Mouse (Mus musculus) cerebellum, postnatal 25 days (tissue): ENCODE results near the gene Pbxip1.

Experiments used
- DNase-seq, 2 experiments: peaks; one replicate each; pipeline ENCODE4 v3.0.0; 2021; ENCODE audit warnings: mixed read lengths in 2 of 2

Gene Pbxip1

GRCm38 (mm10) chr3:89436176-89437113, at the start of gene Pbxip1:
Pbxip1 (plus strand) TSS chr3:89436706.
- no peak for DNase-seq

- DNase-seq = peak in 1 of 2 experiments; percentile 35
Measured at GRCm38 (mm10) chr3:89387632-89388031, 48.9 kb upstream of the Pbxip1 start.

DNA sequence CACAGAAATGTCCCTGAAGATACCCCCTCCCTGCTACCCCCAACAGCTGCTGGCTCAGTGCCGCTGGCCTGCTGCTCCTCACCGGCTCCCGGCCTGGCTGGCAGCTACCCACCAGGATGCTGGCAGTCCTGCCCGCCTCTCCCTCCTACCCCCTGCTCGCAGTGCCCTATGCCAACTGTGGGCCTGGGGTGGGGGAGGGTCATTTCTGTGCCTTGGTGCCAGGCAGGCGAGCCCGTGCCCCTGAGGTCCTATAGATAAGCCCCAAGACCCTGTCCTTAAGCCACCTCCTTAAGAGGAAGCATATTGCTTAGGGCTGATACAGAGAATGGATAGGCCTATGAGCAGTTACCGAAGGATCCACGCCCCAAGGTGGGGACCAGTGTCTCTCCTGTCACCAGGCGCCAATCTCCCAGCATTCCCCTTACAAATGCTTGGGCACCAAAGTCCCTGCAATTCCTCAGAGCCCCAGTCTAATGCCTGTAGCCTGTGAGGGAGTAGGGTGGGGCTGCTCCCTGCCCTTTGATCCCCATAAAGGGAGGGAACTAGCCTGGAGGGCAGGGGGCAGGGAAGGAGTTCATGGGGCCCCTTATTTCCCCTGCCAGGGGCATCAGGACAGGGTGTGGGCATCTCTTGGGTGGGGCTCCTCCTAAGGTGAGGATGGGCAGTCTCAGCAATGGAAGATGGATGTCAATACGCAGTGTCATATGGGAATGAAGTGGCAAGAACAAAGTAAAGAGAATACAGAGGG, 48.2 kb upstream of the Pbxip1 start:
- DNase-seq = peak; percentile 58 to 73

GRCm38 (mm10) chr3:89388901-89389740, 47.4 kb upstream of the Pbxip1 start:
- peak in 1 of 2 experiments; percentile 54 for DNase-seq

GRCm38 (mm10) chr3:89390111-89390515, 46.4 kb upstream of the Pbxip1 start:
- DNase-seq = peak; percentile 46 to 49

GRCm38 (mm10) chr3:89390699-89391662, 45.5 kb upstream of the Pbxip1 start:
- DNase-seq = peak; percentile 39 to 59

DNA sequence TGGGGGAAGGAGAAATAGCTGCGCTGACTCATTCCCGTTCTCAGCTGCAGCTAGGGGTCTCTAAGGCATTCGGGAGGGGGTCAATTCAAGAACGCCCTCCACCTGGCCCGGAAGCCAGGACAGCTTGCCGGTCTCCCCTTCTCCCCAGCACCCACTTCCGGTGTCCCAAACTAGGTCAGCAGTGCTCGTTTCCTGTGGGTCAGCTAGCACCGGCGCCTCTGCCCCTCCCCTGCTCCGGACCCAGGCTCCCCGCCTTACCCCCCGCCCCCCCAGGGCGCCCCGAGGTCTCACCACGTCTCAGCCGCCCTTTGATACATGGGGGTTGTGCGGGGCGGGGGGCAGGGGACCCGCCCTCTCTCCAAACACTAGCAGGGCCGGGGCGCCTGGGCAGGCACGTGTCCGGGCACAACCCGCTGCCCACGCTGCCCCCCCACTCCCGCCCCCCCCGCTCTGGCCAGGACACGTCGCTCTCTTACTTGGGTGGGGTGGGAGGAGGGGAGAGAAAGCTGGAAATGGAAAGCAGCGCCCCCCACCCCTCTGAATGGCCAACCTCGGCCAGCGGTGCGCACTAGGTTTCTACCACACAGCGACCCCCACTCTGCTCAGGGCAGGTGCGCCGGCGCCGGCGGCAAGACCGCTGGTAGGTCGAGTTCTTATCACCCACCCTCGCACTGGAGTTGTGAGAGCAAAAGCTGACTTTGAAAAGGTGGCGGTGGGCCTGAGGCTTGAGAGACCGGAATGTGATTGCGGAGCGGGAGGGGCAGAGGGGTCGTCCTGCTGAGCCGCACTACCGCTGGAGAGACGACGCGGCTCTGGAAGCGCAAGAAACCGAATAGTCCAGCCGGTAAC, 44.6 kb upstream of the Pbxip1 start:
- DNase-seq = peak; percentile 69 to 75

DNA sequence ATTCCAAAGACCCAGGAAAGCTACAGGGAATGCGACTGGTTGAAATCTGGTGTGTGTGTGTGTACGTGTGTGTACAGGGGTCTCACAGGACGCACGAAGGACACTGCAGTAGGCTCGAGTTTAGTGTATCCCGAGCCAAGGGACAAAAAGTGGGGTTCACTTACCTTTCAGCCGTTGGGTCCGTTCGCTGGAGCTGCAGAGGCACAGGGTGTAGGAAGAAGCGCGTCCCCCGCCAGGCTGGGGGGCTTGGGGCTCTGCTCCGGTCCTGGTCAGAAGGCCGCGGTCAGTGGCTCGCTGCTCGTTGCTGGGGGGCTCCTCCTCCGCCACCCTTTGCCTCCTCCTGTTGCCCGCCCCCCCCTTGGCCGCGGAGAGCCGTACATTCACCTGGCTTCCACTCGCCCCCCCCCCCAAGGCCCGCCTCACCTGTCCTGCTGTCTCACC, 43.6 kb upstream of the Pbxip1 start:
- peak; percentile 55 to 75 for DNase-seq

- DNase-seq = peak; percentile 98 to 99
Measured at GRCm38 (mm10) chr3:89393605-89394004, 42.9 kb upstream of the Pbxip1 start.

GRCm38 (mm10) chr3:89394006-89394893, 42.3 kb upstream of the Pbxip1 start, which contains the start of gene Zbtb7b:
Zbtb7b (minus strand) TSS chr3:89394776.
- DNase-seq = peak; percentile 90 to 93

- peak in 1 of 2 experiments; percentile 91 for DNase-seq
Measured at GRCm38 (mm10) chr3:89394894-89395256, 41.6 kb upstream of the Pbxip1 start.

- peak in 1 of 2 experiments; percentile 34 for DNase-seq
Measured at GRCm38 (mm10) chr3:89395419-89395805, 41.1 kb upstream of the Pbxip1 start.

DNA sequence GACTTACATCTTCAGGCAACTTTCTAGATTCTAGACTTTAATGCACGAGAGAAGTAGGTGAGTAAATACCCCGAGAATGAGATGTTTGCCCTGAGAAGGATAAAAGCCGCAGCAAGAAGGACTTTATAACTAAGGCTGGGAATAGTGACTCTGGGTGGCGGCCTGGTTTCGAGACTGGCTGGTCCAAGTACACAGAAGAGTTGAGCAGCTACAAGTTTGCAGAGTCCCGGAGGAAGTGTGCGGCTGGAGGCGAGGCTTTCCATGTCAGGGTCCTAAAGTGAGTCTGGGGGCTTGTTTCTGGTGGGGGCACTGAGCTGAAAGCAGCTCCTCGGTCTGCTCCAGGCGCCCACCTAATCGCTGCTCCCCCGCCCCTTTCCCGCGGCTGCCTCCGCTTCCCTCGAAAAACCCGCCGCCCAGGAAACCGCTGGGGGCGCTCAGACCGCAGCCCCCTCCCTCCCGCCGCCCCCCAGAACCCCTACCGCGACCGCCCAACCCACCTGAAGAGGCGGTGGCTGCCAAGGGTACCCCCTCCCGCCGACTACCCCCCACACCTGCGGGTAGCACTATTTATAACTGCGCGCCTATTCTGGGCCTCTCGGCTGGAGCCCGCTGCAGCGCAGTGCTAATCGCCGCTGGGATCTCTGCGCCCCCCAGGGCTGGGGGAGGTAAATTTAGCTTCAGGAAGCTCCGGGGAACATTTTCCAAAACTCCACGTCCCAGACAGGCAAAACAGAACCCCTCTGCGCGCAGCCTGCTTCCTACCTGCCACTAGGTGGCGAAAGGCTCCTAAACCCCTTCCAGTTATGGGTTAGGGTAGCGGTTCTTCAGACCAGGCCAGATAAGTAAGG, 40.5 kb upstream of the Pbxip1 start:
- DNase-seq = peak; percentile 76 to 82

DNA sequence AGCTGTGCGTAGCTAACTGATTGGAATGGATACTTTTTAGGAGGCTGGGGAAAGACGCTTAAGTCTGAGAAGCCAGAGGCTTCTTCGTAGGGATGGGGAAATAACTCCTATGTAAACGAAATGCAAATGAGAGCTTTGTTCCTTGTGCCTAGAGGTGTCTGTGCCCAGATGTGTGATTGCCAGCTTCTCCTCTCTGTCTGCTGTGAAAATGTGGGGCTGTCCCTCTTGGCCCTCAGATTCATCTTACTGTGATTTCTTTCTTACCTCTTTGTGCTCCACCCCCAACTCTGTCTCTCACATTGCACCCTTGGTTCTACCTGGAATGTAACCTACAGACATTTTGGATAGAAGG, 39.9 kb upstream of the Pbxip1 start:
- DNase-seq = no peak

DNA sequence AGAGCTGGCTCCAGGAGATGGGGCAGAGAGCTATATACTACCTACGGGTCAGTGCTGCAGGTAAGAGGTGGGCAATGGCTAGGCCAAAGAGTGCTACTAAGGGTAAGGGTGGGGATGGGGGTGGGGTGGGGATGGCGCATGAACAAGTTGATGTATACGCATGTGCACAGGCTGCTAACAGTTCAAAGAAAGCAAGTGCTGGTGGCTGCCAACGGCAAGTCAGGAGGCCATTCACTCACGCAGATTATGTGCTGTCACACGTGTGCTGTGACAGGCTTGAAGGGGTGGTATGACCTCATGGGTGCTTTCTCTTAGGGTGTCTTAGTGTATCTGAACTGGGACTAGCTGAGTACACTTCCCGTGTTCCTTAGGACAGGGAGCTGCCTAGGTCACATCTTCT, 35.2 kb upstream of the Pbxip1 start:
- no peak for DNase-seq

DNA sequence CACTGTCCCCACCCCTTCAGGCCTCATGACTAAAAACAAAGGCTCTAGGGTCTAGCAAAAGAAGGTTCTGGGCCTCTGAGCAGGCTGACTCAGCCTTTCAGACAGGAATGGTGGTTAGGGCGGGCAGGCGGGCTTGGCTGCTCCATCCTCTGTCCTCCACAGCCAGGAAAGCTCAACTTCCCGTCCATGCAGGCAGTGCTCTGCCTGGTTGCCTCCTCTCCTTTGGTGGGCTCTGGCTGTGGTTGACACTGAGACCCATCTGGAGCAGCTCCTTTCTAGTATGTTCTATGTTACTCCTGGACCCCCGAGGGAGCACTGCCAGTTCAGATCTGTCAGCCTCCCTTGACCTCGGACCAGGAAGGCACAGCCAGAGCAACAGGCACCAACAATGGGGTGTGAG, 33.8 kb upstream of the Pbxip1 start, which contains the start of gene Lenep:
Lenep (minus strand) TSS at position 101 of the 400 bp plus-strand sequence.
- DNase-seq = no peak

- no peak for DNase-seq
Measured at GRCm38 (mm10) chr3:89406887-89407286, 29.6 kb upstream of the Pbxip1 start.

GRCm38 (mm10) chr3:89408448-89408847, 28.1 kb upstream of the Pbxip1 start:
- no peak for DNase-seq
